Mouse (Mus musculus): Measurements from ENCODE around the gene Phyh.

The Phyh gene

DNA sequence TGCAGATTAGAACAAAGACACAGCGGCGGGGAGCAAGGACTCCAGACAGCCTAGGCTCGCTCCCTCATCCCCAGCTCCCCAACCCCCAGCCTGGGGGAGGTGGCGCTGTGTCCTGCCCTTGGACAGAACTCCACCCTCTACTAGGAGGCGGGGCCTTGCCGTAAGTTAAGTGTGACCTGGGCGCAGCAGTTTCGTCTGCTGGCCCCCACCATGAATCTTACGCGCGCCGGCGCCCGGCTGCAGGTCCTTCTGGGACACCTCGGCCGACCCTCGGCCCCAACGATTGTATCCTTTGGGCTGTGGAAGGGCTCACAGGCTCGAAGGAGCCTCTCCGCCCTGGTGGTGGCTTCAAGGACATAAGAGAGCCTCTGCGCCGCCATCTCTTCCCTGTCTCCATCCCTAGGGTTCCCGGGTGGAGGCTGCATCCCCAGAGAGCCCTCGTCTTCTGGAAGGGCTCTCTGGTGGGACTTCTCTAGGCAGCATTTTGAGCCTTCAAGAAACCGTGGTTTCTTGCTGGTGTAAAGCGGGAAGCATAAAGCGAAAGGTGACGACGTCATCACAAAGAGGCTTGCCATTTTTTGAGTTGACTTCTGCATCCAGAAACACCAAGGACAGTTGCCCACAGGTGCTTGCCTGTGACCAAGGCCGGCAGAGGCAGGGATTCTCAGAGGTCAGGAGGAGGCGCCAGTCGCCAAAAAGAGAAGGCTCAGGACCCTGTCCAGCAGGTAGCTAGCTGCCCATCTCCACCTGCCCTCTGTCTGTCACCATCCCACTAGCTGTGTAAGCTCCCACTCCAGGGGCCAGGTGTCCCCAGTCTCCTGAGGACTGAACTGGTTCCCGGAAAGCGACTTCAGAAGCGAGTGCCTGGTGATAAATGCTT, at the start of gene Phyh:
Gene Phyh, plus strand, starts transcription at position 160 of the 880 bp plus-strand sequence.
- DNase-seq (ENCODE audit: low spot score in 2 of 2) = peak; percentile 66 to 70

DNA sequence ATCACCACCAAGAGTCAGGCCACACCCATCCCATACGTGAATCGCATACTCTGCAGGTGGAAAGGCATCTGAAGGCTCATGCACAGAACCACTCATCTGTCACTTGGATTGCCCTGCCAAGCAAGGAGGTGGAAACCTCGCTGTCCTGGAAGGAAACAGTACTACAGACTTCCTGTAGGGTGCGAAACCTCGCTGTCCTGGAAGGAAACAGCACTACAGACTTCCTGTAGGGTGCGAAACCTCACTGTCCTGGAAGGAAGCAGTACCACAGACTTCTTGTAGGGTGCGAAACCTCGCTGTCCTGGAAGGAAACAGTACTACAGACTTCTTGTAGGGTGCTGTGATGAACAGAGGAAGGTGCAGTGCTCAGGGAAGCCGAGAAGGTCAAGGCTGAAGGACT, 46.1 kb upstream of the Phyh start:
- no peak for DNase-seq (ENCODE audit: low spot score in 2 of 2)

DNA sequence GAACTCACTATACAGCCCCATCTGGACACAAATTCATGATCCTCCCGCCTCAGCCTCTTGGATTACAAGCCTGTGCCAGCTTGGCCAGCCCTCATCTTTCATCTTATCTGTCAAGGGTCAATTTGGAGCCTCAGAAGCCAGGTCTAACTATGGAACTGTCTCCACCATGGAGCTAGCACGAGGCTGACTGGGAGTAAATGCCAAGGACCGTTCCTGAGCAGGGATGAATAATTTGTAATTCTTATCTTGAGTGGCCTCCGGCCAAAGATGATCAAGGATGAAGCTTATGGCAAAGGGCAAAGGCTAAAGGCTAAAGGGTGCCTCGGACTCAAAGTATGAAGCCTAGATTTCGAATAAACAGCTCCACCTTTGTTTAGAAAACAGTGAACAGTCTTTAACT, 45.5 kb upstream of the Phyh start:
- no peak for DNase-seq (ENCODE audit: low spot score in 2 of 2)

DNA sequence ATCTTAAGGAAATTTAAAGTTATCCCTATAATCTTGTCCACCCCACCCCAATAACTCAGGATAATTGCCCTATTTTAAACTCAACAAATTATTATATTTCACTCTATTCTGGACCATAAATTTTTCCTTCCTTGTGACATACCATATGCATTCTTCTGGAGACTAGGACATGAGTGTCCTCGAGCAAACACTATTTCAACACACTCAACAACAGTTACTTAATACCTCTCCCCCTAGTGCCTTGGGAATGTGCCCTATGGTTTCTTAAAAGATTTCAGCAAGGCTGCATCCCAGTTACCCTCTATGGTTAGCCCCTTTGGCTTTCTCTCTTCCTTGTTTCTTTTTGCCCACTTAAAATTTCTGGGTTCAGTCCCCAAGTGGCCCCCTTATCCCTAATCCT, 43.7 kb upstream of the Phyh start:
- no peak for DNase-seq (ENCODE audit: low spot score in 2 of 2)

DNA sequence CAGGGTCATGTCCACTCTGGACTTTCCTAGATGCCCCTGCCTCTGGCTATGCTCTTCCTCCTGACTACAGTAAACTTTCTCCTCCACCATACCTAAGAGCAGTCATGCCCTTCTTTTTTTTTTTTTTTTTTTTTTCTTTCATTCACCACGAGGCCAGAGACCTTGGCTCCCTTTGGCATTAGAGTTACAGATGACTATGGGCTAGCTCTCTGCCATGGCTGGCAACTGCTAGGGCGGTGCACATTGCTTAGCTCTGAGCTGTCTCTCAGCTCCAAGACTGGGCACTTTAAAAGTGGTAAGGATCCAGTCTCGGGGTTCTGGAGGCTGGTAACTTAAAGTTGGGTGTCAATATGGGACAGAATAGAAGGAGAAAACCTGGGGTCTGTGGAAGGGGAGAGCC, 42.7 kb upstream of the Phyh start:
- no peak for DNase-seq (ENCODE audit: low spot score in 2 of 2)

DNA sequence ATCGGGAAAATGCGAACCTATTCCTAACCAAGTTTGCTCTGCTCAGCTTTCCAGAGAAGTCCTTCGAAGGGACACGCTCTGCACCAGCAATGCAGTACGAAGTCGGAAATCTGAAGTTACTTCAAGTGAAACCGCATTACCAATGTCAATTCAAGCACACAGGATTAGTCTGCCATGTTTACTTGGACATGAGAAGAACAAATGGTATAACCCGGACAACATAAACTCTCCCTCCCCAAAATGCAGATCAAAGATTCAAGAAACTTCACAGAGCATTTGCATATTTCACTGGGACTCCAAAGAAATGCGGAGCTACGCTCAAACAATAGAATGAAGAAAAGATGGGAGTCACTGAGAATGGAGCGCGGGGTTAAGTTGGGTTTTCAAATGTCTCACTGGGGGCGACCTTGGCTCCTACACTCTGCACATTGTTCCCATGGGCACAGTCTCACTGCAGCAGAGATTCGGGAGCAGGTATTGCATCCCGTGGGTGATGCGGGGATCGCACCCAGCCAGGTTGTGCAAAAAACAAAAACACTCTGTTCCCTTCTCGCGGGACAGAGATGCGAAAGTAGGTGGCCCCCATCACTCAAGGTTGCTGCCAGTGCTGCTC, 38.0 kb upstream of the Phyh start:
- peak in 1 of 2 experiments; percentile 9 for DNase-seq (ENCODE audit: low spot score in 2 of 2)

DNA sequence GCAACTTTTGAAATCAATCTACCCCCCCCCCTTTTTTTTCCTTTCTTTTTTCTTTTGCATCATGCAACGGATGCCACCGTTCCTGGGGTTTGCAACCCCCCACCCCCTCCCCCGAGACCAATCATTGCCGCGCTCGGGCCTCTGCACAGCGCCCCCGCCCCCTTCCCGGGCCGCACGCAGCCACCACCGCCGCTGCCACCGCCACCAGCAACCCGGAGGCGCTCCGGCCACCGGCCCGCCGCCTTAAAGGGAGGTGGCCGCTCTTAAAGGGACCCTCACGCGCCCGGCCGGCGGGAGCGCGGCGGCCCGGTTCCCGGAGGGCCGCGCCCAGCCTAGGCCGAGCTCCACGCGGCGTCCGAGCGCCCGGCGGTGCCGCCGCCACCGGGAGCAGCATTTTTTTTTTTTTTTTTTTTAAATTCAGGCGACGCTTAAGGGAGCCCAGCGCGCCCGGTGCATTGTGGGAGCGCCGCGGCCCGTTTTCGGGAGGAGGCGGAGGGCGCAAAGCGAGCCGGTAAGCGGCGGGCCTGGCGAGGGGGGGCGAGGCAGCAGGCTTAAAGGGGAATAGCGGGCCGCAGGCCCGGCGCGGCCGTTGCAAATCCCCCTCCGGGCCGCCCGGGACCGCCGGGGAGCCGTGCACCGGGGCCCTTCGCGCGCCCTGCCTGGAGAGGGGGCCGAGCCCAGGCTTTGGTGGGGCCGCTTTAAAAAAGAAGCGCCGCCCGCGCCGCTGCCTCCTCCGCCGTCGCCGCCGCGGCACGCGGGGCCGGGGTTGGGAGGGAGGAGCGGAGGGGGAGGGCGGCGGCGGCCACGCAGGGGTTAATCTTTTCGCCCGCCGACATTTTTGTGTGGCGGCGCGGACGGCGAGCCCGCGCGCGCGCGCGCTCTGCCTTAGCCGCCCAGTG, 37.2 kb upstream of the Phyh start, which contains the start of gene Sephs1:
Gene Sephs1, plus strand, starts transcription at position 215 of the 899 bp plus-strand sequence.
- DNase-seq (ENCODE audit: low spot score in 2 of 2) = peak; percentile 68 to 73

DNA sequence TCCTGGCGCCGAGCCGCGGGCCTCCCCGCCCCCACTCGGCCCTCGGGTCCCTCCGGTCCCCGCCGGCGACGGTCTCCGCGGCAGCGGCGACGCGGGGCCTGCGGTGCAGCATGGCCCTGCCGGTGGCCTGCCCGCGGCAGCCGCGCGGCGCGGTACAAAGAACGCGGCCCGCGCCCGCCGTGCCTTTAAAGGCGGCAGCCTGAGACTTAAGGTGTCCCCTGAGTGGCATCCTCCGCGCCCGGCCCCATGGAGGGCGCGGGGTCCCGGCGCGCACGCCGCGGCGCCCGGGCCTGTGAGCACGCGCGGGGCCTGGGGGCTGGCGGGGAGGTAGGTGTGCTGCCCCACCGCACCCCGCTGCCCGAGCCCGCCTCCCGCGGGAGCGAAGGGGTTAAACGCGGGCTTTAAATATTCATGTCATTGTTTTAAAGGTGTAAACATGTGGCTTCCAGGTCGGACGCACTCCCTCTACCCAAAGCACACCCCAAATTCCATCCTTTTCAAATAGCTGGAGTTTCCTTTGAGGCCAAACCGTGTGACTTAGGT, 36.5 kb upstream of the Phyh start:
- peak; percentile 28 to 48 for DNase-seq (ENCODE audit: low spot score in 2 of 2)

DNA sequence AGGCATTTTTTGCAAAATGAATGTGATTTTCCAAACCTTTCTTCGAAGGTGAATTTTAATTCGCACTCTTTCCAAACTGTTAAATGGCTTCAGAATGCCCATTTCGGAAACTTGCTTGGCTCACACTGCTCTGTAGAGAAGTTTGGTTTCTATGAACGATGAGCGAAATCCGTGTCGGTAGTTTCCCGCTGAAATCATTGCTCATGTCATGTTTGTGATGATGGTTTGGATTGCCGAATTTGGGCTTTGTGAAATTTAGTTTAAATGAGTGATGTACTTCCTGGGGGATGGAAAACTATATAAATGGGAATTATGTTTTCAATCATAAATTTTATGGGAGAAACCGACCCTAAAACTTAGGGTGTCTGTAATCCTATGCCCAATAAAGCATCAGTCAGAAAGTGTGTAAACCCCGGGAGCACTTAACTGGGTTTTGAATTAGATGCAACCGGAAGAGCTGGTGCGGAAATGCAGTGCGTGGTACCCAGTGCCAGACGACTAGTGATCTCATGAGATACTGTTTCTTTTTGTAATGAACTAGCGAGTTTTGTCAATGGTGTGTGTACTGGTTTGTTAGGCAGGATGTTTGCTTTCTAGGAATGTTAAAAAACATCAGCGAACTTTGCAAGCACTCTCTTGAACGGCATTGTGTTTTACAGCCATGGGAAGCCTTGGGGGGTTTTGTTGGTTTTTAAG, 35.7 kb upstream of the Phyh start:
- no peak for DNase-seq (ENCODE audit: low spot score in 2 of 2)

DNA sequence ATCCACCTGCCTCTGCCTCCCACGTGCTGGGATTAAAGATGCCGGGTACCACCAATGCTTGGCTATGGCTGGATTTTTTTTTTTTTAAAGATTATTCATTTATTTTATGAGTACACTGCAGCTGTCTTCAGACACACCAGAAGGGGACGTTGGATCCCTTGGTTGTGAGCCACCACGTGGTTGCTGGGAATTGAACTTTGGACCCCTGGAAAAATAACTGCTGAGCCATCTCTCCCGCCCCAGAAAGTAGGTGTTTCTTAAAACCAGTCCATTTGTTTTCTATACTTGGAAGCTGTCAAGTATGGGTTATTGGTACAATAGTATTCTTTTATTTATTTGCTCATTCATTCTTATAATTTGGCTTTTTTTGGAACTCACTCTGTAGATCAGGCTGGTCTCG, 31.9 kb upstream of the Phyh start:
- DNase-seq (ENCODE audit: low spot score in 2 of 2) = no peak

DNA sequence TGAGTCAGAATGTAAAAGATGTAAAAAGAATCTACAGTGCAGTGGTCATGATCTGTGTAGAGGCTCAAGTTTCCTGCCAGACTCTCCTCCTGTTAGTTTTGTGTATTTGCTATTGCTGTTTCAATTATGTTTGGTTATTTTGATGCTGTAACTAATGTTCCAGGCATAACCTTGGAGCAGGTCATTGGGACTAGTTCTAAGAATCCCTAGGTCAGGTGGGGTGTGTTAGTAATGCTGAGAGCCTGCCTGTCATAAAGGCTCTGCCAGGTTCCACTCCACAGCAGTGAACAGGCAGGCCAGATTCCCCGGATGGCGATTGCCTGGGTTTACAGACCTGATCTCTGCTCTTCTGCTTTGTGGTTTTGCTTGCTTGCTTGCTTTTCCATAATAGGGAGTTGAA, 23.2 kb upstream of the Phyh start:
- DNase-seq (ENCODE audit: low spot score in 2 of 2) = no peak

DNA sequence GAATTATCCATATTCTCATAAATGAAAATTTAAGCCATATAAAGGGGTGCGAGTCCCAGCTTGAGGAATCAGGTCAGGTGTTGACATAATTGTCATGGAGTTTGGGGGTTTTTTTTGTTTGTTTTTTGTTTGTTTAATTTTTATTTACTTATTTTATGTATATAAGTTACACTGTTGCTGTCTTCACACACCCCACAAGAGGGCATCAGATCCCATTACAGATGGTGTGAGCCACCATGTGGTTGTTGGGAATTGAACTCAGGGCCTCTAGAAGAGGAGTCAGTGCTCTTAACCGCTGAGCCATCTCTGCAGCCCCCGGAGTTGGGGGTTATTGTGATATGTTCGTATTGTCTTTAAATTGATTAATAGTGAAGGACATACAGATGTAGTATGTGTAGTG, 21.8 kb upstream of the Phyh start:
- no peak for DNase-seq (ENCODE audit: low spot score in 2 of 2)

DNA sequence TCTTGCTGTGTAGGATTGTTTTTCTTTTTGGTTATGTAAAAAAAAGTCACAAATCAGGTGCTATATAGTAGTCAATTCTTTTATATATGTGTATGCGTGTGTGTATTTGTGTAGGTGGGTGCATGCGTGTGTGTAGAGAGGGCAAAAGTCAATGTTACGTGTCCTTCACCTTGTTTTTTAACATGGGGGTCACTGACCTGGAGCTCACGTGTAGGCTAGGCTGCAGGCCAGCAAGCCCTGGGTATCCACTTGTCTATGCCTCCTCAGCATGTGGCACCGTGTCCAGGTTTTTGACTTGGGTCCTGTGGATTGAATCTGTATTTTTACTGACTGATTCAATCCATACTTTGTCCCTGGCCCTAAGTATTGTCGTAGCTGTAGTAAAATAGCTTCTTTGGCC, 18.2 kb upstream of the Phyh start:
- DNase-seq (ENCODE audit: low spot score in 2 of 2) = no peak

DNA sequence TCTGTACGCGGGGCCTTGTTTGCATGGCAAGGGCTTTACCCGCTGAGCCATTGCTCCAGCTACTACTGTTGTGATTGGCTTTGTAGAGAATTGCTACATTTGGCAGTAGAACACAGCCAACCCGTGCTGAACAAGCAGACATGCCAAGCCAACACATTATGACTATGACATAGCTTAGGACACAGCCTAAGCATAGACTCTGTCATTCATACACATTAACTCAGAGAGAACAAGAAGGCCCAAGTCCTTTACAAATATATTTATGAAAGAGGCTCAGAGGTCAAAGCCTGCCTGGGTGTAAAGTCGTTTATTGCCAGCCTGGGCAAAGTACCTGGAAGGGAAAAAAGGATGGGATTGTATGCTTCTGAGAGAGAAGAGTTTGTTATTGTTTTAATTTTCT, 16.5 kb upstream of the Phyh start:
- DNase-seq (ENCODE audit: low spot score in 2 of 2) = no peak

DNA sequence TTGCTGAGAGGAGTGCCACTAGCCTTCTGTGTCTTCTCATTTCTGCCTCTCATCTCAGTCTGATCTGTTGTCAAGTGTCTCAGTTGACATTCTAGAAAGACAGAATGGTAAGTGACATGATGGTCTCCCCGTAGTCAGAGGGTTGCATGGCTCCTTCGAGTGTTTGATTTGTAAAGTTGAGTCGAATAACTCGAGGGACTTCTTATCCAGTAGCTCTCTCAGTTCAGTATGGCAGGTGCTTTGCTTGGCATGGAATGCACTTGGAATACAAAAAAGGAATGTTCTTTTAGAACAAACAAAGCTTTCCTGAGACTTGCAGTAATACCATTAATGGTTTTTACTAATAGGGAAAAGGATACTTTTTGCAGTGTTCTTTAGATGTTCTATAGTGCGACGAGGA, 11.7 kb upstream of the Phyh start:
- no peak for DNase-seq (ENCODE audit: low spot score in 2 of 2)

DNA sequence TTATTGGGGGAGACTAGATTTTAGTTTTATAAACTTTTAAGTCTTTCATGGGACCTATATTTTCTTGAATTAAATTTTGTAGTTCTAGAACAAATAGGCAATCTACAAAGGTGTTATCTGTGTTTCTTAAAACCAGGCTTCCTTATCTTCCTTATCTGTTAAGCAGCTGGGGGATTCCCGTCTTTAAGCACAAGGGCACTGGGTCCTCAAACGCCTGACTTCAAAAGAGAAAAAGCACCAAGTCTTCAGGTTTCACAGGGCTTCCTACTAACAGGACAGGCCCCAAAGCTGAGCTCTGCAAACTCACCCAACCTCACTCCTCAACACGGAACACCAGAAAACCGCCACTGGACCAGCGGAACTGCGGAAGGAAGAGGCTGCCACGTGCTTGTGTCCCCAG, 10.9 kb upstream of the Phyh start:
- no peak for DNase-seq (ENCODE audit: low spot score in 2 of 2)

DNA sequence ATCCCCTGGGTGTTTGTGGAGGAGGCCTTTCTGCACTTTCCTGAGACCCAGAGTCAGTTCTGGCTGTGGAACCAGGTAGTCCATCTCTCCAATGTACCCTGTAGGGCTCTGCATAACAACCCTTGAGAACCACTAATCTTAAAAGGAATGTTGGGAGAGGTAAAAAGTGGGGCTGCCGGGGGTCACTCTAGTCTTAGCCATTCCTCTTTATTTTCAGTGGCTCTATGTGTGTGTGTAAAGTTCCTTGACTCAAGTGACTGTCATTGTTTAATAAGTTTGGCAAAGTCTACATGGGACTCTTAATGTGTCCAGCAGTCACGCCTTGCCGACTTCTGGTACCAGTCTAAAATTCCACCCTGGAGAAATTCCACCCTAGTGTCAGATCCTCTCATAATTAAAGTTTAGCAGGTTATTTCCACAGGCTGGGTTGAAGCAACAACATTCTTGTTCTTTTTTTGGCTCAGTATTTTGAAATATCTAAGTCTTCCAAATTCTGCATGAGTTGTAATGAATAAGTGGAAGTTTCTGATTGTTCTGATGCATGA, 10.0 kb upstream of the Phyh start:
- DNase-seq (ENCODE audit: low spot score in 2 of 2) = no peak

DNA sequence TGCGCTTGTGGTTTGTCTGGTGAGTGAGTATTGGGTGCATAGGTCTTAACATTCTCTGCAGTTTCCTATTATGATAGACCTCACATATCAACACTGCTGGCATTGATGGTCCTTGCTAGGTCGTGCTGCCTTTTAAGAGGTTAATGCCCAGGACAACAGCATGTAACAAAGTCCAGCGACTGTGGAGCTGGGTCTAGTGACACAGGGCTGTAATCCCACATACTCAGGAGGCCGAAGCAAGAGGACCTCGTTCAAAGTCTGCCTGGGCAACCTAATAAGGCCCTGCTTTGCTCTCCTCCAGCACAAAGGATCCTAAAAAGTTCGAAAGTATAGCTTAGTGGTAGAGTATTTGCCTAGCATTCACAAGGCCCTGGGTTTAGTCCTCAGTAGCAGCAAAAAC, 8.9 kb upstream of the Phyh start:
- DNase-seq (ENCODE audit: low spot score in 2 of 2) = no peak

DNA sequence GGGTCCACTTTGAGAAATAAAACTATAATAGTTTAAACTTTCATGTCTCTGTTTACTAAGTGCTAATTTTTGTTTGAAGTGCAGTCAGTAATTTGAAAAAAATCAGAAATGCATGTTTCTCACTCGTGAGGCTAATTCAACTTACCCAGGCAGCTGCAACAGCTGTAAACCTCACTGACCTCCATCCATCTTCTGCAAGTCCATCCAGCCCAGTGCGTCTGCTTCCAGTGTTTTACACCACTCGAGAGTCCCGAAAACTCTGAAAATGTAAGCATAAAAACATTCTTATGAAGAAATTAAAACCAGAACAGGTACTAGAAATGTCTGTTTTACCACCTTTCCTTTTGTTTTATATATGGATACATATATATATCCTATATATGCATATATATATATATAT, 8.3 kb upstream of the Phyh start:
- DNase-seq (ENCODE audit: low spot score in 2 of 2) = no peak

DNA sequence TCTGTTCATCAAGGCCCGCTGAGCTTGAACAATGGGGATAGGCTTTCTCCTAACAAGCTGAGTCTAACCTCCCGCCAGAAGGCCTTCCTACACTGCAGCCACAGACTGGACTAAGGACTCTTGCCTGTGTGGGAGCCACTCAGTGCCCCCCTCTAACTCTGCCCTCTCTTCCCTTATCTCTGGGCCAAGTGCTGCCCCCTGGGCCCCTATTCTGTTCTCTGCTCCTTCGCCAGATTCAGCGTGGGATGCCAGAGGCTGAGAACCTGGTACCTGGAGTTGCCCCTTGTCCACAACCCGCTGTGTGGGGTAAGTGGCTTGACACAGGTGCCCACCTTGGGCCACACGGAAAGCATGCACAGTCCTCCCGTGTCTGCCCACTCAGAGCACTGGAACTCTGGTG, 4.9 kb upstream of the Phyh start:
- DNase-seq (ENCODE audit: low spot score in 2 of 2) = no peak

DNA sequence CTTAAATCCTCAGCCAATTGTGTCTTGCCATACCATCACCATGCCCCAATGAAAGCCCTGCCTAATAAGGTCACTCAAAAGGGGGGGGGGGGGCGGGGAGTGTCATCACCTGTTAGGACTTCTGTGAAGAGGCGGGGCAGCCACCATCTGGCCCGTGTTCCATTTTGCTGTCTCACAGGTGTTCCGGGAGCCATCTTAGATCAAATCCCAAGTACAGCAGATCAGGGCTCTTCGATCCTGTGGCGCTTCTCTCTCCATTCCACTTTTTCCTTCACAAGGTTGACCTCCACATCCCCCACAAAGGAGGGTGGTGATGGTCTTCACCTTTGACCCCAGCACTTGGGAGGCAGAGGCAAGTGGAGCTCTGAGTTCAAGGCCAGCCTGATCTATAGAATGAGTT, 2.8 kb upstream of the Phyh start:
- DNase-seq (ENCODE audit: low spot score in 2 of 2) = no peak

Data from spleen, postnatal 14 days (tissue).